In genomic region chr13:112220184-112220583, GRCm38 (mm10) we compare ENCODE assay signal across 9 mouse cellular contexts.
"Had no signal": no experiment of that assay in that cellular context is flagged by ENCODE, and none has a peak within 500 bp of the region (broad histone marks: within the 10 kb centered on the region; RNA-seq: fewer than 3 reads in every experiment).

No protein-coding gene starts in this region.

- DNase-seq: lung, adult 18-20 months; lung, embryonic 14.5 days; lung, postnatal 10 days; lung, postnatal 4 days; midbrain, embryonic 14.5 days; right cerebral cortex, postnatal 14 days; thymus, adult 2 months; thymus, postnatal 25 days; thymus, postnatal 4 days had no signal
